Mouse (Mus musculus): ENCODE results near the gene Pp2d1.

DNA sequence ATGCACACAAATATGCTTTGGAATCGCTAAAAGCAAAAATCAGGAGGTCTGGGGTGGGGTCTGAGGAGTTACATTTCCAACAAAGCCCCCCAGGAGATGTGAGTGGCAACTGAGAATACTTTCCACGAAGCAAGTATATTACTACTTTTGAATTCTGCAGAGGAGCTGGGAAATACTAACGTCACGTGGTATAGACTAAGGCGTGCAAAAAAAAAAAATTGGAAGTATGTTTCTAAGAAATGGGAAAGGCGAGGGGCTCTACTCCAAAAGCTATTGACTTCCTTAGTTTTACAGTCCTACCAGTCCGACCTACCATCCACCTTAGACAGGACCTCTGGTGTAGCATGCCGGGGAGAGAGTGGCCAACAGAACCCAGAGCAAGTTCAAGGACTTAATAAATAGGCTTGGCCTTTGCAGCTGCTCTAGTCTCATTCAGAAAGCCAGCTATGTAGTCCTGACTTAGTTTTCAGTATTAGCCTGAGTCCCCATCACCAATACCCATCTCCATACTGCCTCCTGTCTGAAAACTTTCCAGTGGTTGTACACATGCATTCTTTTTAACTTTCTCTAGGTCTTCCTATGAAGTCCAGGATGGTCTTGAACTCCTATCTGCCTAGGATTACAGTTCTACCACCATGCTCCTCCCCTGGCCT lies 29.6 kb upstream of the Pp2d1 start:
- TF ChIP-seq CTCF (IDR thresholded peaks at IDR 0.05; ENCODE audit: low read depth, low read length) (no peak), POLR2A (IDR thresholded peaks at IDR 0.05; ENCODE audit: borderline replicate concordance, low read depth, low read length) (no peak)
